Mouse (Mus musculus) CH12.LX (cell line): ENCODE results near the gene Dlx6.

ENCODE experiments used
- CTCF ChIP-seq, 2 experiments: IDR thresholded peaks in 1 of 2; conservative IDR thresholded peaks in 1 of 2; 2 replicates each; pipeline ENCODE4 v1.5.1; 2011 to 2012; ENCODE audit warnings: low read depth in 2 of 2, low read length in 2 of 2, improper control_type of control experiment in 1 of 2, inconsistent platforms in 1 of 2, mild to moderate bottlenecking in 1 of 2, moderate library complexity in 1 of 2
- EP300 ChIP-seq: IDR thresholded peaks from 2 replicates; pipeline ENCODE4 v1.6.1; 2011; ENCODE audit warnings: low read length, improper control_type of control experiment
- JUND ChIP-seq: conservative IDR thresholded peaks from 2 replicates; pipeline ENCODE4 v1.6.1; 2011; ENCODE audit warnings: low read depth, low read length, improper control_type of control experiment
- NELFE ChIP-seq: IDR thresholded peaks from 2 replicates; pipeline ENCODE4 v1.6.1; 2011; ENCODE audit warnings: low read depth, low read length, improper control_type of control experiment
- POLR2AphosphoS2 ChIP-seq: IDR thresholded peaks from 2 replicates; pipeline ENCODE4 v1.6.1; 2011; ENCODE audit warnings: low read depth, low read length, improper control_type of control experiment

- no peak for TF ChIP-seq JUND
- no peak for TF ChIP-seq EP300
- no peak for TF ChIP-seq CTCF (conservative IDR thresholded peaks at IDR 0.05 in 1 of 2, IDR thresholded peaks at IDR 0.05 in 1 of 2; ENCODE audit: low read depth in 2 of 2, low read length in 2 of 2)
- no peak for TF ChIP-seq NELFE
- TF ChIP-seq POLR2AphosphoS2: no peak
Measured at GRCm38 (mm10) chr6:6863160-6863870, at the start of gene Dlx6.
